20 mouse cellular contexts compared by ENCODE assay signal in the genomic region with DNA sequence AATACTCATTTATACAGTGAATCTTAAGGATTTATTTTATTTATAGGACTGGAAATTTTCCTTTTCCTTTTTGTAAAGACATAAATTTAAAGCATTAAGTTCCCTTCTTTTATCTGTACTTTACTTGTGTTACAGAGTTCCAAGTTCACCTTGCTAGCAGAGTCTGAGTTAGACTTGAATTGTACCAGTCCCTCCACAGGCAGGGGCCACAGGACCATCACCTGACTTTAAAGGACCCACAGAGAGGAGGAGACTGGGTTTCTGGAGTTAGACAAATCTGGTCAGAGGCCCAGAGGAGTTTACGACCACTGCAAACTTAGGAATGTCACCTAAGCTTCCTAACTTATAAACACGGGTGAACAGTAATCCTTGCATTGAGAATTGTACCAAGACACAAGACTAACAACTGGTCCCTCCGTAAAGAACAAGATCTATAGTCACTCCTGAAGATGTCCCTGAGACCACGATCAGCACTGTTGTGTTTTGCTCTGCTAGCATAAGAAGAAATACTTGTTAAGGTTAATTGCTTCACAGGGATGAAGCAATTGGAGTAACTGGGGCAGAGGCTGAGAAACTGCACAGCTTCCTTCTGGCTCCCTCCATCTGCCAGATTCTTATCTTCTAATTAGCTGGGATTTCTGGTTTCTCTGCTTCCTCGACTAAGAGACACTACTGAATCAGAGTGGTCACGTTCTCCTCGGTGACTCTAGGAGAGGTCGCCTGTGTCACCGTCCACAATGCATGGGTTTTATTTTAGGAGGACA.
A peak's percentile ranks its signal among the peaks of the same experiment; 100 is the strongest.
DNase-seq lines count a peak whose midpoint lies in the region; ATAC-seq and TF ChIP-seq lines count a peak whose summit lies in the region.
"Had no signal": no experiment of that assay in that cellular context is flagged by ENCODE, and none has a peak within 500 bp of the region (broad histone marks: within the 10 kb centered on the region; RNA-seq: fewer than 3 reads in every experiment).

No protein-coding gene starts in this region.

- no peak overlapping the region for H3K4me2 ChIP-seq in kidney, postnatal 0 days (ENCODE audit: low read length)
- H3K4me2 ChIP-seq: embryonic facial prominence, embryonic 13.5 days; hindbrain, embryonic 13.5 days; liver, embryonic 11.5 days had no signal

- no peaks in the 10 kb centered on the region for H3K9me3 ChIP-seq in kidney, postnatal 0 days (replicated peaks; ENCODE audit: low read length)
- H3K9me3 ChIP-seq: embryonic facial prominence, embryonic 13.5 days; hindbrain, embryonic 13.5 days had no signal

- no peaks in the 10 kb centered on the region for H3K27me3 ChIP-seq in kidney, postnatal 0 days (ENCODE audit: insufficient read depth, low read length)
- H3K27me3 ChIP-seq: embryonic facial prominence, embryonic 13.5 days; hindbrain, embryonic 13.5 days had no signal

- 28% methylated on average over 9 of the region's 9 CpGs for WGBS in kidney, postnatal 0 days

- peak; percentile 7 for DNase-seq in adrenal gland, postnatal 14 days
- DNase-seq in adrenal gland, postnatal 4 days (ENCODE audit: low spot score in 2 of 2), result no peak
- peak; percentile 27 for DNase-seq in kidney, postnatal 0 days (ENCODE audit: low spot score)
- DNase-seq in kidney, adult 8-10 months, result no peak
- peak; percentile 90 for DNase-seq in fat pad, adult 2 months (ENCODE audit: extremely low read depth, low read depth, low spot score)
- DNase-seq in retina, embryonic 14.5 days (ENCODE audit: low spot score), result peak; percentile 67
- DNase-seq in gastrocnemius, adult 18-20 months (ENCODE audit: low spot score), result no peak
- no peak for DNase-seq in thymus, postnatal 14 days
- DNase-seq: cerebellum, postnatal 10 days; heart, postnatal 14 days; kidney, adult 18-20 months; kidney, postnatal 25 days; lung, adult 18-20 months; thymus, postnatal 36 days had no signal

- H3K4me1 ChIP-seq in kidney, postnatal 0 days (replicated peaks; ENCODE audit: insufficient read depth, low read length), result no peaks in the 10 kb centered on the region
- H3K4me1 ChIP-seq: embryonic facial prominence, embryonic 13.5 days had no signal

- no peak overlapping the region for H3K9ac ChIP-seq in kidney, postnatal 0 days (ENCODE audit: low read depth, low read length)
- H3K9ac ChIP-seq: embryonic facial prominence, embryonic 13.5 days; hindbrain, embryonic 13.5 days had no signal

- TF ChIP-seq CTCF in kidney, postnatal 0 days (IDR thresholded peaks at IDR 0.05; ENCODE audit: low read depth), result no peak

- H3K36me3 ChIP-seq in kidney, postnatal 0 days (ENCODE audit: insufficient read depth, low read length), result no peaks in the 10 kb centered on the region
- H3K36me3 ChIP-seq: embryonic facial prominence, embryonic 13.5 days; hindbrain, embryonic 13.5 days had no signal

- no peak for ATAC-seq in kidney, postnatal 0 days (replicated peaks; ENCODE audit: low FRiP score, low read depth)
- ATAC-seq: activated CD4-positive, CD25-positive, alpha-beta regulatory T cell, adult 4 months; CD4-positive, CD25-positive, alpha-beta regulatory T cell, adult 4 months; forebrain, embryonic 16.5 days had no signal

- no peak overlapping the region for H3K4me3 ChIP-seq in kidney, postnatal 0 days (replicated peaks; ENCODE audit: low read depth, low read length)
- H3K4me3 ChIP-seq: embryonic facial prominence, embryonic 13.5 days; hindbrain, embryonic 13.5 days had no signal

- no peak overlapping the region for H3K27ac ChIP-seq in kidney, postnatal 0 days
- H3K27ac ChIP-seq: embryonic facial prominence, embryonic 13.5 days; hindbrain, embryonic 13.5 days had no signal

Comparison
In these comparisons a context has a peak if more than half of its experiments do, and no peak if none do; other contexts are left out.
1. DNase-seq: peak in adrenal gland, postnatal 14 days (single experiment), kidney, postnatal 0 days (single experiment), fat pad, adult 2 months (single experiment) and retina, embryonic 14.5 days (single experiment); none in adrenal gland, postnatal 4 days (0 of 2), kidney, adult 8-10 months (0 of 2), gastrocnemius, adult 18-20 months (single experiment) and thymus, postnatal 14 days (single experiment).